Mouse (Mus musculus): ENCODE measurements around the gene Defb11. TPM values are rescaled to one million over a fixed set of nuclear protein-coding genes. Genes with fewer than 3 reads are reported as not detected.
"Not testable (repeated sequence)": the region's sequence is repeated elsewhere in the genome, so short reads cannot be mapped to it uniquely, and the experiment has no call there.

Defb11 gene
- polyA plus RNA-seq, 1 experiment from 2014 or later, result not detected

DNA sequence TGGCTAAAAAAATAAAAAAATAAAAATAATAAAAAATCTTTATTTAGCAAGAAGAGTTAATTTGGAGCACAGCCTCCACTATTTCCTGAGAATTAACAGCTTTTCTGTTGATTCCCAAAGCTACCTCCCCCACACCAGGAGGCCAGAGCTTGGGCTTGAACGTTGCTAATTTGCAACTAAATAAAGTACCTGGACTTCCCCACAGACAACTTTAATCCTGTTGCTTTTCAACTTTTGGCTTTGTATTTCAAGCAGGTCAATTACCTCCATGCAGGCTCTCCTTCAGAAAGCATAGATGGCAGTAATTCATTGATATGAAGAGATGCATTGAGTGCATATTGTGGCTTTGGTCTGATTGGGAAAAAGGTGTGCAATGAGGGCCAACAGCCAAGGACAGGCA lies 5.7 kb upstream of the Defb11 start:
- H3K9me3 ChIP-seq (replicated peaks; ENCODE audit: control insufficient read depth, low read length), result no peaks in the 10 kb centered on the region
- H3K4me3 ChIP-seq (ENCODE audit: low read depth, low read length), result no peak overlapping the region
- H3K4me2 ChIP-seq, result no peak overlapping the region
- WGBS (ENCODE audit: insufficient replicate concordance), result 14% methylated on average over 1 of the region's 1 CpGs
- H3K36me3 ChIP-seq (ENCODE audit: control insufficient read depth, insufficient read depth, low read length), result no peaks in the 10 kb centered on the region
- no peak overlapping the region for H3K27ac ChIP-seq (ENCODE audit: low read depth, low read length)
- no peaks in the 10 kb centered on the region for H3K27me3 ChIP-seq (ENCODE audit: control insufficient read depth, insufficient read depth, low read length)
- H3K9ac ChIP-seq (ENCODE audit: low read depth, low read length), result no peak overlapping the region
- H3K4me1 ChIP-seq (ENCODE audit: control insufficient read depth, insufficient read depth, low read length), result no peaks in the 10 kb centered on the region
- ATAC-seq (replicated peaks; ENCODE audit: insufficient number of reproducible peaks, low FRiP score, low TSS enrichment), result no peak

DNA sequence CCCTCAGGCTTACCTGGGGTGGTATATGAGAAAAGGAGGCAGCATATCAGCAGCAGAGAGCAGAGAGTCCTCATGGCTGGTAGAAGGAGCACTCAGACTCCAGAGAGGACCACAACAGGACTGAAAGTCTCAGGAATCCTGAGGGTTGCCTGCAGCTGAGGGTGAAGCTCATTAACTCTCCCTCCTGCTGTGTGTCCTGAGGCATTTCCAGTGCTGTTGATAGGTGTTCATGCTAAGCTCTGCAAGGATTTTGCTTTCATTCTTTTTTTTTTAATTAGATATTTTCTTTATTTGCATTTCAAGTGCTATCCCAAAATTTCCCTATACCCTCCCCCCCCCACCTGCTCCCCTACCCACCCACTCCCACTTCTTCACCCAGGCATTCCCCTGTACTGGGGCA lies 20.9 kb downstream of the Defb11 start, which contains the start of gene Defb9:
Gene Defb9, minus strand, starts transcription at position 101 of the 400 bp plus-strand sequence.
- H3K4me3 ChIP-seq (ENCODE audit: low read depth, low read length); H3K27me3 ChIP-seq (ENCODE audit: control insufficient read depth, insufficient read depth, low read length): not testable (repeated sequence)

DNA sequence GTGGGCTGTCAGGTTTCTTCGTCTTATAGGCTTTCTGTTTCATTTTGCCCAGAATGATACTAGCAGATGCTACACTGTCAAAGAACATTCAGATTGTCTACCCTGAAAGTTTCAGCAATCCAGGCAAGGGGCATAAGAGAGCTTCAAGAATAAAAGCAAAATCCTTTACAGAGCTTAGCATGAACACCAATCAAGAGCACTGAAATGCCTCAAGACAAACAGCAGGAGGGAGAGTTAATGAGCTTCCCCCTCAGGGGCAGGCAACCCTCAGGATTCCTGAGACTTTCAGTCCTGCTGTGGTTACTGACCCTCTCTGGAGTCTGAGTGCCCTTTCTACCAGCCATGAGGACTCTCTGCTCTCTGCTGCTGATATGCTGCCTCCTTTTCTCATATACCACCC lies 47.6 kb downstream of the Defb11 start, which contains the start of gene Defb10:
Gene Defb10, plus strand, starts transcription at position 316 of the 400 bp plus-strand sequence.
- H3K27ac ChIP-seq (ENCODE audit: low read depth, low read length); ATAC-seq (replicated peaks; ENCODE audit: insufficient number of reproducible peaks, low FRiP score, low TSS enrichment); H3K4me1 ChIP-seq (ENCODE audit: control insufficient read depth, insufficient read depth, low read length); H3K36me3 ChIP-seq (ENCODE audit: control insufficient read depth, insufficient read depth, low read length); H3K4me3 ChIP-seq (ENCODE audit: low read depth, low read length); H3K27me3 ChIP-seq (ENCODE audit: control insufficient read depth, insufficient read depth, low read length); H3K4me2 ChIP-seq; H3K9ac ChIP-seq (ENCODE audit: low read depth, low read length); H3K9me3 ChIP-seq (replicated peaks; ENCODE audit: control insufficient read depth, low read length): not testable (repeated sequence)
- WGBS (ENCODE audit: insufficient replicate concordance), result 47% methylated on average over 1 of the region's 1 CpGs

More for the DNA sequence above, 20.9 kb downstream of the Defb11 start, which contains the start of gene Defb9:
- H3K36me3 ChIP-seq (ENCODE audit: control insufficient read depth, insufficient read depth, low read length); H3K9ac ChIP-seq (ENCODE audit: low read depth, low read length); H3K4me1 ChIP-seq (ENCODE audit: control insufficient read depth, insufficient read depth, low read length); H3K27ac ChIP-seq (ENCODE audit: low read depth, low read length); ATAC-seq (replicated peaks; ENCODE audit: insufficient number of reproducible peaks, low FRiP score, low TSS enrichment); H3K9me3 ChIP-seq (replicated peaks; ENCODE audit: control insufficient read depth, low read length); H3K4me2 ChIP-seq: not testable (repeated sequence)

Other genes with a start within 250 kb of the Defb11 start
- gene Defa34, start 240.6 kb downstream of the Defb11 start, polyA plus RNA-seq (2014; fragmentation: Nextera tagmentation; extraction: Ambion mirVana), result not detected in 2 replicates
- not detected in 2 replicates for gene AY761184, start 202.8 kb downstream of the Defb11 start, polyA plus RNA-seq (2014; fragmentation: Nextera tagmentation; extraction: Ambion mirVana)
- gene Defa24, start 171.9 kb downstream of the Defb11 start, polyA plus RNA-seq (2014; fragmentation: Nextera tagmentation; extraction: Ambion mirVana), result not detected in 2 replicates
- gene Defb50, start 82.9 kb downstream of the Defb11 start, polyA plus RNA-seq (2014; fragmentation: Nextera tagmentation; extraction: Ambion mirVana), result not detected in 2 replicates
- not detected in 2 replicates for gene Defb2, start 66.5 kb downstream of the Defb11 start, polyA plus RNA-seq (2014; fragmentation: Nextera tagmentation; extraction: Ambion mirVana)
- gene Defb10, start 47.5 kb downstream of the Defb11 start, polyA plus RNA-seq (2014; fragmentation: Nextera tagmentation; extraction: Ambion mirVana), result not detected in 2 replicates
- gene Defb9, start 21.0 kb downstream of the Defb11 start, polyA plus RNA-seq (2014; fragmentation: Nextera tagmentation; extraction: Ambion mirVana), result not detected in 2 replicates
- gene Defb15, start 26.3 kb upstream of the Defb11 start, polyA plus RNA-seq (2014; fragmentation: Nextera tagmentation; extraction: Ambion mirVana), result not detected in 2 replicates
- not detected in 2 replicates for gene Defb35, start 31.9 kb upstream of the Defb11 start, polyA plus RNA-seq (2014; fragmentation: Nextera tagmentation; extraction: Ambion mirVana)
- gene Defb13, start 40.4 kb upstream of the Defb11 start, polyA plus RNA-seq (2014; fragmentation: Nextera tagmentation; extraction: Ambion mirVana), result not detected in 2 replicates
- not detected in 2 replicates for gene Fam90a1a, start 52.3 kb upstream of the Defb11 start, polyA plus RNA-seq (2014; fragmentation: Nextera tagmentation; extraction: Ambion mirVana)
- not detected in 2 replicates for gene Ccdc70, start 63.4 kb upstream of the Defb11 start, polyA plus RNA-seq (2014; fragmentation: Nextera tagmentation; extraction: Ambion mirVana)
- 2.9 and 3.6 TPM in 2 replicates for gene Atp7b, start 153.9 kb upstream of the Defb11 start, polyA plus RNA-seq (2014; fragmentation: Nextera tagmentation; extraction: Ambion mirVana)
- gene Alg11, start 154.3 kb upstream of the Defb11 start, polyA plus RNA-seq (2014; fragmentation: Nextera tagmentation; extraction: Ambion mirVana), result 27.0 and 31.5 TPM in 2 replicates
- 0.27 TPM in 1 of 2 replicates, not detected in the other for gene Nek5, start 218.6 kb upstream of the Defb11 start, polyA plus RNA-seq (2014; fragmentation: Nextera tagmentation; extraction: Ambion mirVana)

Data from heart, embryonic 11.5 days (tissue).